Mouse (Mus musculus) stomach, embryonic 16.5 days (tissue): ENCODE data around the gene Nat8f1. TPM values are rescaled to one million over a fixed set of nuclear protein-coding genes. Genes with fewer than 3 reads are reported as not detected.
"Not testable (repeated sequence)": the region's sequence is repeated elsewhere in the genome, so short reads cannot be mapped to it uniquely, and the experiment has no call there.

Experiments
- ATAC-seq: fragments of 200-750 bp; cut with Nextera tagmentation; 2 replicates; pipeline ENCODE4 v1.8.0; 2017; ENCODE audit warnings: moderate number of reproducible peaks, moderate TSS enrichment; ENCODE audit not compliant: insufficient read depth, low FRiP score
- H3K27ac ChIP-seq: fragments of 300-500 bp; sonication (generic); 2 replicates; pipeline ENCODE4 v1.5.1; 2014; ENCODE audit warnings: low read length
- H3K27me3 ChIP-seq: fragments of 300-500 bp; sonication (generic); 2 replicates; pipeline ENCODE4 v1.6.1; 2014; ENCODE audit warnings: low read length, control low read depth, mixed read lengths; ENCODE audit not compliant: control insufficient read depth, insufficient read depth
- H3K36me3 ChIP-seq: fragments of 300-500 bp; sonication (generic); 2 replicates; pipeline ENCODE4 v1.6.1; 2014; ENCODE audit warnings: low read length; ENCODE audit not compliant: control insufficient read depth, insufficient read depth
- H3K4me1 ChIP-seq: fragments of 300-500 bp; sonication (generic); 2 replicates; pipeline ENCODE4 v1.6.1; 2014; ENCODE audit warnings: low read length, control low read depth, mixed read lengths; ENCODE audit not compliant: control insufficient read depth, insufficient read depth
- H3K4me2 ChIP-seq: fragments of 300-500 bp; sonication (generic); 2 replicates; pipeline ENCODE4 v1.6.1; 2014; ENCODE audit warnings: low read depth, low read length, mixed read lengths
- H3K4me3 ChIP-seq: fragments of 300-500 bp; sonication (generic); replicated peaks from 2 replicates; pipeline ENCODE4 v1.5.1; 2014; ENCODE audit warnings: mild to moderate bottlenecking, low read length
- H3K9ac ChIP-seq: fragments of 300-500 bp; sonication (generic); 2 replicates; pipeline ENCODE4 v1.6.1; 2014; ENCODE audit warnings: low read length
- H3K9me3 ChIP-seq: fragments of 300-500 bp; sonication (generic); replicated peaks from 2 replicates; pipeline ENCODE4 v1.6.1; 2016; ENCODE audit warnings: low read length, control low read depth; ENCODE audit not compliant: control insufficient read depth
- WGBS: fragments of 180-500 bp; shearing (Covaris S2); extraction: QIAGEN DNeasy Blood & Tissue Kit; methylation state at CpG from one replicate; pipeline ENCODE4 v1.1.7; 2014; 5-methylcytosine and 5-hydroxymethylcytosine counted together
- polyA plus RNA-seq: library from polyadenylated mRNA; unstranded; fragments of >200 nt; fragmentation: Nextera tagmentation; extraction: Ambion mirVana; gene quantifications from 2 replicates; pipeline ENCODE4 v1.2.1, GENCODE M21; 2015

Nat8f1 gene
- polyA plus RNA-seq, 1 experiment from 2014 or later, result 7.4 TPM

DNA sequence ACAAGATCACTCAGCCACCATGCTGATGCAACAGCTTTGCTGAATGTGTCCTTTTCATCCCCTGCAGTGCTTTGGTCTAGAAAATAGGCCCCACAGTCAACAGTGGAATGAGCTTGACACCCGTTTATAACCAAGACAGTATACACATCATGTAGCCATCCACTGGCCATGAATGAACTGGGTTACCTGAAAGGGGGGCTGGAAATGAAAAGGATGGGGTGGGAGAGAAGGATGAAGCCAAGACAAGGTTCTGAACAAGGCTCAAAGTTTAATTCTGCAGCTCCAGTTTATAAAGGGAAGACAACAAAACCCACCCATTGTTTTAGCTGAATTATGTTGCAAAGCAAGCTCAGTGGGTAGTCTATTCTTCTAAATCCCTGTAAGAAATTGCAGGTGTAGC is 31.2 kb downstream of the Nat8f1 start:
- Histone ChIP-seq H3K9me3 (peaks cover 12% of the 10 kb centered on the region), H3K4me2 (no peak overlapping the region), H3K36me3 (no peaks in the 10 kb centered on the region), H3K4me1 (no peaks in the 10 kb centered on the region), H3K9ac (no peak overlapping the region), H3K27ac (no peak overlapping the region), H3K4me3 (no peak overlapping the region), H3K27me3 (no peaks in the 10 kb centered on the region)
- ATAC-seq, result no peak
- WGBS, result 97% methylated on average over 1 of the region's 1 CpGs

- not testable (repeated sequence) for ATAC-seq, H3K4me1 ChIP-seq, H3K4me3 ChIP-seq, H3K4me2 ChIP-seq, H3K36me3 ChIP-seq, H3K27me3 ChIP-seq, H3K9ac ChIP-seq, H3K27ac ChIP-seq
- 90% methylated on average over 9 of the region's 9 CpGs for WGBS
- H3K9me3 ChIP-seq, result peaks cover 12% of the 10 kb centered on the region
These were observed 32.2 kb downstream of the Nat8f1 start for GRCm38 (mm10) chr6:85883246-85883645.

DNA sequence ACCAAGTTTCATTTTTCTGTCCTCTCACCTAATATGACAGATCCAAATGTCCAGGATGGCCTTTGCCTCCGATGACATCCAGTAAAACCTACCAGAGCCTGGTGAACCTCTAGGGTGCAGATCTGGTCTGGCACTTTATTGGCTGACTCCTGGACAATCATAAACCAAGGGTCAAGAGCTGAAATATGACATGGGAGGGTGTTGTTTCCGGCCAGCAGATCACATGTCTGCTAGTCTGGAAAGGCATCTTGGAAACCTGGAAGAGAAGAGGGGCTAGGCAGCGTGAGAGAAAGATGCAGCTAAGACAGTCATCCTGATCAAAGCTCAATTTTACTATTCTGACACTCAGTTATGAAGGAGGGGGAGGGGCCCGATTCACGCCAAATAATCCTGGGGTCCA is 46.5 kb downstream of the Nat8f1 start, which contains the start of gene Nat8f2:
Gene Nat8f2, minus strand, starts transcription at position 153 of the 400 bp plus-strand sequence.
- H3K4me2 ChIP-seq, H3K9me3 ChIP-seq, ATAC-seq, H3K4me1 ChIP-seq, H3K36me3 ChIP-seq, H3K27me3 ChIP-seq, H3K27ac ChIP-seq, H3K4me3 ChIP-seq, H3K9ac ChIP-seq: not testable (repeated sequence)
- WGBS, result 69% methylated on average over 5 of the region's 5 CpGs

DNA sequence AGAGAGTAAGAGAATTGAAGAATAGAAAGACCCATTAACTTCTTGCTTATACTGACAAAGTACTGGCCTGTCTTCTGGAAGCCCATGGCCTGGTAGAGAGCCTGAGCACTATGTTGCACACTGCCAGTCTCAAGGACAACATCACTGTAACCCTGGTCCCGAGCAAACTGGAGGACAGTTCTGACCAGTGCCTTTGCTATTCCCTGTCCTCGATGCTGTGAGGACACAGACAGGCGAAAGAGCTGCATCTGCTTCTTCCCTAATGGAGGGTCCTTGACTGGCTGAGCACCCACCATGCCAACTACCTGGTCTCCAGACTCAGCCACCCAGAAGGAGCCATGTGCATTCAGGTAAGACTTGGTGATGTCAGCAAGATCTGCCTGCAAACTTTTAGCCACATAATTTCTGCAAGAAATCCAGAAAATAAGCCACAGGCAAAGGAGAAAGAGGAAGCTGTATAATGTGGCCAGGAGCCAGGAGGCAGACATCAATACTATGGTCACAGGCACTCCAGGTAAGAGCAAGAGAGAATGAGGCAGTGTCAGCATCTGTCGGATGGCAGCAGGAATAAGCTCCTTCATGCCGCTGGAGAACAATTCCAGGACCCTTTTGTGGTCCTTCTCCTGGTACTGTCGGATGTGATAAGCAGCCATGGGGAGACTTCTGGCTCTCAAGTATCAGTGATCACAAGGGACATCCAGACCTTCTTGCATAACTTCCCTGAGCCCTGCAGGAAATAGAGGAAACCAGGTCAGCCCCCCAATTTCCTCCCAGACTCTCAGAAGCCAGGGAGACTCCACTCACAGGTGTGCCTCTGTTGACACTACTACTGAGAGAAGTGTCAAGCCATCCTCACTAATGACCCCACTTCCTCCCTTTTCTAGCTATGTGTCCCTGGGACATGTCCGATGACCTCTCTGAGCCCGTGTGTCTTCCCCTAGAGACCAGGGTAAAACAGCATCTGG is 47.5 kb downstream of the Nat8f1 start:
- Histone ChIP-seq H3K27ac (no peak overlapping the region), H3K4me2 (no peak overlapping the region), H3K4me3 (no peak overlapping the region), H3K4me1 (no peaks in the 10 kb centered on the region), H3K27me3 (no peaks in the 10 kb centered on the region), H3K36me3 (no peaks in the 10 kb centered on the region), H3K9ac (no peak overlapping the region), H3K9me3 (no peaks in the 10 kb centered on the region)
- WGBS, result 77% methylated on average over 8 of the region's 8 CpGs
- no peak for ATAC-seq

DNA sequence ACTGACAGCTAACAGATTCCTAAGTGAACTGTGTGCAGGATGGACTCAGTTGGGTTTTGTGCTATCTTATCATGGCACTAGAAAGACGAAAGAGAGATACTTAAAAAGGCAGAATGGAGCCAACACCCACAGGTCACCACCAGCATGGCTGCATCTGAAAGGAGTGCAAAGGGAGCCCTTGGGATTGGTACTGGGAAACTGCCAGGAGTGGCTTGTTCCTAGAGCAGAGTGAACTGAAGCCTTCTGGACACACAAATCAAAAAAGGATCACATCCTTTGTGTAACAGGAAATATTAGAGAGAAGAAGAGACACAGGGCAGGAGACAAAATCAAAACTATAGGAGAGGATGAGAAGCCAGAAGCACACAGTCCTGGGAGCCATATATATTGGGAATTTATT is 48.5 kb downstream of the Nat8f1 start:
- not testable (repeated sequence) for H3K4me2 ChIP-seq

GRCm38 (mm10) chr6:85866166-85866565 is 49.3 kb downstream of the Nat8f1 start:
- ATAC-seq, H3K27me3 ChIP-seq, H3K27ac ChIP-seq, H3K4me1 ChIP-seq, H3K9ac ChIP-seq, H3K9me3 ChIP-seq, H3K4me3 ChIP-seq, H3K4me2 ChIP-seq, H3K36me3 ChIP-seq: not testable (repeated sequence)
- WGBS, result 82% methylated on average over 3 of the region's 3 CpGs

More for the DNA sequence above, 48.5 kb downstream of the Nat8f1 start:
- not testable (repeated sequence) for H3K9ac ChIP-seq, H3K4me1 ChIP-seq, H3K27ac ChIP-seq, H3K9me3 ChIP-seq, H3K4me3 ChIP-seq, ATAC-seq, H3K36me3 ChIP-seq, H3K27me3 ChIP-seq
- WGBS, result 58% methylated on average over 1 of the region's 1 CpGs

DNA sequence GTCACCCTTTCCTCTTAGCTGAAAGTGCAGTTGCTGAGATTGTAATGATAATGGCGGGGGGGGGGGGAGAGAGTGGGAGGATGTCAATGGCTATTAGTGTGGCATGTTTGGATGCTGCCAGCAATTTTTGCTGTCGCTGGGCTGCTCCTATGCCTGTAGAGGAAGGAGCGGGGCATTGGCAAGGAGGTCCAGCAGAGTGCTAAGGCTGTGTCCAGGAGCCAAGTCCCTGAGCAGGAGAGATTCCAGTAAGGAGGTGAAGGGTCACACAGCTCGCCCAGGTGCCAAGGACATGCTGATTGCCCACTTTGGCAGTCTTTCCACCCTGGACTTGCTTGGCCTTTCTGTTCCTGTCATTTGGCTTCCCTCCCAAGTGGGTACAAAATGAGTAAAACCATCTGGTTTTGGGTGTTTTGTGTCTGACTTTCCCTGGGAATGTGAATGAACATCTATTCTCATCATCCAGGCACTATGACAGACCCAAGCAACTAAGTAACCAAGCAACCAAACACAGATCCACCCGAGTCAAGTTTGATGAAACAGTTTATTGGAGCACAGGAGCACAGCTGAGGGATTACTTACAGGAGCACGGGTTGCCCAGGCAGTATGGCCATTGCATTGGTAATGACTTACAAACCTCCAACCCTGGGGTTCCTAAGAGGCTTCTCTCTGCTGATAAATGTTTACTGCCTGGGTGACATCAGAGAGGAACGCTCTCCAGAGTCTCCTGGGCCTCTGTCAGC is 50.4 kb downstream of the Nat8f1 start:
- not testable (repeated sequence) for H3K4me3 ChIP-seq, H3K4me2 ChIP-seq, H3K4me1 ChIP-seq, ATAC-seq, H3K27ac ChIP-seq, H3K9ac ChIP-seq, H3K27me3 ChIP-seq, H3K36me3 ChIP-seq, H3K9me3 ChIP-seq
- WGBS, result 70% methylated on average over 5 of the region's 7 CpGs

DNA sequence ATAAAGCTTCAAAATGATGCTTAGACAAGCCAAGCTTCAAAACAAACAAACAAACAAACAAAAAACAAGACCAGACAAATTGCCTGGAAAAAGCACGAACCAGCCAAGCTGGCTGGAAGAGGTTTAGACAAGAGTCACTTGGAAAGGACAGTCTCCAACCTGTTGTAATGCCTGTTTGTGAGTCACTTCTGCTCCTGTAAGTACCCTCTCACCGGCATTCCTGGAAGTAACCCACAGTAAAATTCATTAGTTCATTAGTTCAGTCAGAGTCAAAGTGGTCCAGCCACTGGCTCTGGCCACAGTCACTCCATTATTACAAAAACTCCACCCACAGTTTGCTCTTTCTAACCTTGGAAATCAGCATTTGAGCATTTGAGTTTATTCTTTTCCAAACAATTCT is 51.6 kb downstream of the Nat8f1 start:
- Histone ChIP-seq H3K27ac (no peak overlapping the region), H3K27me3 (no peaks in the 10 kb centered on the region), H3K4me2 (no peak overlapping the region), H3K9me3 (no peaks in the 10 kb centered on the region), H3K4me1 (no peaks in the 10 kb centered on the region), H3K9ac (no peak overlapping the region), H3K36me3 (no peaks in the 10 kb centered on the region), H3K4me3 (no peak overlapping the region)
- WGBS, result 87% methylated on average over 2 of the region's 2 CpGs
- ATAC-seq, result no peak

DNA sequence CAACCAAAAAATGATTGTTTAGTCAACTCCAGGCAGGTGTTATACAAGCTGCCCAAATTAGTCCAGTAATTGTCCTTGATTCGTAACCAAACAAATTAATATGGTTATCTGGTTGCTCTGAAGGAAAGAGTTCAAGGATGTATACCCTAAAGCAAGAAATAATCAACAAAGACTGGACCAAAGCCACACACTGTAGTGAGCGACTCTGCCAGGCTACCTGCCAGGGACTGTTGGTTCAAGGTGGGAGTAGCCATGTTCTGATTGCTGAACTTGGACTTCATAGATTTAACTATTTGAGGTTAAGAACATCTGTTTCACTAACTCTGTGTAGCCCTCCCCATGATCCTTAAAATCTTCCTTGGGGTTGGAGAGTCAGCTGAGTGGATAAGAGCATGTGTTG is 52.4 kb downstream of the Nat8f1 start:
- Histone ChIP-seq H3K36me3 (no peaks in the 10 kb centered on the region), H3K27me3 (no peaks in the 10 kb centered on the region), H3K27ac (no peak overlapping the region), H3K4me2 (no peak overlapping the region), H3K4me1 (no peaks in the 10 kb centered on the region), H3K9me3 (no peaks in the 10 kb centered on the region), H3K9ac (no peak overlapping the region), H3K4me3 (no peak overlapping the region)
- ATAC-seq, result no peak
- WGBS, result 72% methylated on average over 2 of the region's 2 CpGs
